In the genomic region with DNA sequence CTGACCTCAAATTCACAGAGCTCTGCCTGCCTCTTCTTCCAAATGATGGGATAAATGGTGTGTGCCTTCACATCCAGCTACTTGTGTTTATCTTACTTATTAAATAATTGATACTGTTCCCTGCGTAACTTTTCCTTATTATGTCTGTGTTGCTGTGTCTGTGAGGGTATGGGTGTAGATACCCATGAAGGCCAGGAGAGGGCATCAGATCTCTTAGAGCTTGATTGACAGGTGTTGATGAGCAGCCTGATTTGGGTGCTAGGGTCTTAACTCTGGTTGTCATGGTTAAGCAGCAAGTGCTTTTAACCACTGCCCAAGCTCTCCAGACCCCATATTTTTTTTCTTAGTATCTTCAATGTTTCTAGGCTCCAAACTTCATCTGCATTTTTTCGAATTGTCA, we compare ENCODE assay signal across 14 mouse cellular contexts. TPM values are rescaled to one million over a fixed set of nuclear protein-coding genes. Genes with fewer than 3 reads are reported as not detected.
DNase-seq lines count a peak whose midpoint lies in the region; ATAC-seq and TF ChIP-seq lines count a peak whose summit lies in the region.
"Had no signal": no experiment of that assay in that cellular context is flagged by ENCODE, and none has a peak within 500 bp of the region (broad histone marks: within the 10 kb centered on the region; RNA-seq: fewer than 3 reads in every experiment).

No protein-coding gene starts in this region.

- no peaks in the 10 kb centered on the region for H3K4me1 ChIP-seq in kidney, postnatal 0 days (replicated peaks; ENCODE audit: insufficient read depth, low read length)
- H3K4me1 ChIP-seq: forebrain, embryonic 15.5 days had no signal

- no peak overlapping the region for H3K4me3 ChIP-seq in kidney, postnatal 0 days (replicated peaks; ENCODE audit: low read depth, low read length)
- H3K4me3 ChIP-seq: forebrain, embryonic 15.5 days had no signal

- no peak for ATAC-seq in kidney, postnatal 0 days (replicated peaks; ENCODE audit: low FRiP score, low read depth)
- ATAC-seq: forebrain, embryonic 15.5 days had no signal

- no peaks in the 10 kb centered on the region for H3K27me3 ChIP-seq in kidney, postnatal 0 days (ENCODE audit: insufficient read depth, low read length)
- H3K27me3 ChIP-seq: forebrain, embryonic 15.5 days had no signal

- H3K9ac ChIP-seq in kidney, postnatal 0 days (ENCODE audit: low read depth, low read length): no peak overlapping the region
- H3K9ac ChIP-seq: forebrain, embryonic 15.5 days had no signal

- no peak overlapping the region for H3K27ac ChIP-seq in kidney, postnatal 0 days
- H3K27ac ChIP-seq: forebrain, embryonic 15.5 days had no signal

- TF ChIP-seq CTCF in kidney, postnatal 0 days (IDR thresholded peaks at IDR 0.05; ENCODE audit: low read depth): peak; percentile 64

- H3K36me3 ChIP-seq in kidney, postnatal 0 days (ENCODE audit: insufficient read depth, low read length): no peaks in the 10 kb centered on the region
- H3K36me3 ChIP-seq: forebrain, embryonic 15.5 days had no signal

- no peak overlapping the region for H3K4me2 ChIP-seq in kidney, postnatal 0 days (ENCODE audit: low read length)
- H3K4me2 ChIP-seq: forebrain, embryonic 15.5 days had no signal

- no peaks in the 10 kb centered on the region for H3K9me3 ChIP-seq in kidney, postnatal 0 days (replicated peaks; ENCODE audit: low read length)
- H3K9me3 ChIP-seq: forebrain, embryonic 15.5 days had no signal

- no peak for DNase-seq in kidney, postnatal 0 days (ENCODE audit: low spot score)
- DNase-seq in kidney, adult 11 months: no peak
- peak; percentile 60 for DNase-seq in 416B (ENCODE audit: low read depth)
- peak; percentile 77 for DNase-seq in CD4-positive, CD25-positive, alpha-beta regulatory T cell, adult 2 months (ENCODE audit: low read depth, low spot score)
- peak; percentile 24 for DNase-seq in embryo, embryonic 10.5 days (ENCODE audit: low spot score)
- DNase-seq in frontal cortex, postnatal 36 days (ENCODE audit: low spot score in 2 of 2): no peak
- DNase-seq in right cerebral cortex, postnatal 10 days (ENCODE audit: low spot score in 2 of 2): no peak
- DNase-seq in cerebellum, adult 9-10 months: no peak
- DNase-seq: adrenal gland, adult 2 months; heart, postnatal 36 days; layer of hippocampus, postnatal 36 days had no signal

- 91% methylated on average over 2 of the region's 2 CpGs for WGBS in kidney, postnatal 0 days

RNA-seq across cellular contexts. Expression of a gene that starts 27.3 kb away (rescaled TPM):
- 8.2 and 10.3 TPM in 2 replicates for polyA plus RNA-seq in kidney, postnatal 0 days (2015; fragmentation: Nextera tagmentation; extraction: Ambion mirVana)

RNA-seq across cellular contexts. Expression of a gene that starts 29.8 kb away (rescaled TPM):
- polyA plus RNA-seq in kidney, postnatal 0 days (2015; fragmentation: Nextera tagmentation; extraction: Ambion mirVana): not detected in 2 replicates
- polyA plus RNA-seq: adrenal gland, adult 2 months; forebrain, embryonic 15.5 days; liver, embryonic 16.5 days; neural tube, embryonic 11.5 days had no signal

RNA-seq across cellular contexts. Expression of a gene that starts 38.6 kb away (rescaled TPM):
- 83.4 and 86.5 TPM in 2 replicates for polyA plus RNA-seq in kidney, postnatal 0 days (2015; fragmentation: Nextera tagmentation; extraction: Ambion mirVana)

RNA-seq across cellular contexts. Expression of a gene that starts 54.3 kb away (rescaled TPM):
- 10.3 and 10.5 TPM in 2 replicates for polyA plus RNA-seq in kidney, postnatal 0 days (2015; fragmentation: Nextera tagmentation; extraction: Ambion mirVana)

Comparison
In these comparisons a context has a peak if more than half of its experiments do, and no peak if none do; other contexts are left out.
1. DNase-seq: peak in 416B (single experiment), CD4-positive, CD25-positive, alpha-beta regulatory T cell, adult 2 months (single experiment) and embryo, embryonic 10.5 days (single experiment); none in kidney, postnatal 0 days (single experiment), kidney, adult 11 months (single experiment), frontal cortex, postnatal 36 days (0 of 2), right cerebral cortex, postnatal 10 days (0 of 2) and cerebellum, adult 9-10 months (single experiment).